Mouse (Mus musculus): ENCODE measurements around the gene Ap1g2. TPM values are rescaled to one million over a fixed set of nuclear protein-coding genes. Genes with fewer than 3 reads are reported as not detected.

Ap1g2 gene
- polyA plus RNA-seq, 1 experiment from 2014 or later, result 6.9 TPM

- peaks cover 44% of the 10 kb centered on the region for H3K4me1 ChIP-seq (ENCODE audit: control insufficient read depth, insufficient read depth, low read depth, low read length)
- peak overlapping the region; percentile 76 for H3K4me3 ChIP-seq (ENCODE audit: low read length)
- WGBS, result under 1% methylated on average over 66 of the region's 78 CpGs
Measured at GRCm38 (mm10) chr14:55114759-55115701, 8.6 kb upstream of the Ap1g2 start.

GRCm38 (mm10) chr14:55113975-55114645, 7.7 kb upstream of the Ap1g2 start:
- H3K9ac ChIP-seq (ENCODE audit: low read depth, low read length), result peak overlapping the region; percentile 90
- no peaks in the 10 kb centered on the region for H3K9me3 ChIP-seq (ENCODE audit: control insufficient read depth, low read length)
- peaks cover 6% of the 10 kb centered on the region; the same call in 1 of the 2 replicates for H3K36me3 ChIP-seq (ENCODE audit: control insufficient read depth, insufficient read depth, low read length)
- WGBS, result 7% methylated on average over 26 of the region's 26 CpGs
- peak overlapping the region; percentile 93 for H3K27ac ChIP-seq (ENCODE audit: low read depth, low read length)
- H3K4me3 ChIP-seq (ENCODE audit: low read length), result peak overlapping the region; percentile 76
- peaks cover 53% of the 10 kb centered on the region for H3K4me1 ChIP-seq (ENCODE audit: control insufficient read depth, insufficient read depth, low read depth, low read length)
- peak overlapping the region; percentile 77 for H3K4me2 ChIP-seq (ENCODE audit: low read length)
- H3K27me3 ChIP-seq (replicated peaks; ENCODE audit: control insufficient read depth, insufficient read depth, low read length), result no peaks in the 10 kb centered on the region
- no peak for ATAC-seq

More at GRCm38 (mm10) chr14:55114759-55115701, 8.6 kb upstream of the Ap1g2 start:
- Histone ChIP-seq H3K9me3 (ENCODE audit: control insufficient read depth, low read length) (no peaks in the 10 kb centered on the region), H3K9ac (ENCODE audit: low read depth, low read length) (peak overlapping the region; percentile 90), H3K36me3 (ENCODE audit: control insufficient read depth, insufficient read depth, low read length) (peaks cover 4% of the 10 kb centered on the region; the same call in 1 of the 2 replicates), H3K27me3 (replicated peaks; ENCODE audit: control insufficient read depth, insufficient read depth, low read length) (no peaks in the 10 kb centered on the region), H3K27ac (ENCODE audit: low read depth, low read length) (peak overlapping the region; percentile 93), H3K4me2 (ENCODE audit: low read length) (peak overlapping the region; percentile 77)
- ATAC-seq, result peak; percentile 31

GRCm38 (mm10) chr14:55113351-55113974, 7.1 kb upstream of the Ap1g2 start:
- Histone ChIP-seq H3K4me3 (ENCODE audit: low read length) (peak overlapping the region; percentile 76), H3K27ac (ENCODE audit: low read depth, low read length) (no peak overlapping the region), H3K9ac (ENCODE audit: low read depth, low read length) (peak overlapping the region; percentile 90), H3K4me2 (ENCODE audit: low read length) (peak overlapping the region; percentile 77), H3K4me1 (ENCODE audit: control insufficient read depth, insufficient read depth, low read depth, low read length) (peaks cover 59% of the 10 kb centered on the region), H3K9me3 (ENCODE audit: control insufficient read depth, low read length) (no peaks in the 10 kb centered on the region), H3K36me3 (ENCODE audit: control insufficient read depth, insufficient read depth, low read length) (peaks cover 6% of the 10 kb centered on the region; the same call in 1 of the 2 replicates), H3K27me3 (replicated peaks; ENCODE audit: control insufficient read depth, insufficient read depth, low read length) (no peaks in the 10 kb centered on the region)
- WGBS, result 69% methylated on average over 50 of the region's 51 CpGs
- no peak for ATAC-seq

GRCm38 (mm10) chr14:55111720-55112119, 5.3 kb upstream of the Ap1g2 start:
- peaks cover 6% of the 10 kb centered on the region; the same call in 1 of the 2 replicates for H3K36me3 ChIP-seq (ENCODE audit: control insufficient read depth, insufficient read depth, low read length)
- H3K4me3 ChIP-seq (ENCODE audit: low read length), result no peak overlapping the region
- no peak for ATAC-seq
- no peaks in the 10 kb centered on the region for H3K27me3 ChIP-seq (replicated peaks; ENCODE audit: control insufficient read depth, insufficient read depth, low read length)
- H3K9me3 ChIP-seq (ENCODE audit: control insufficient read depth, low read length), result no peaks in the 10 kb centered on the region
- H3K27ac ChIP-seq (ENCODE audit: low read depth, low read length), result no peak overlapping the region
- no peak overlapping the region for H3K9ac ChIP-seq (ENCODE audit: low read depth, low read length)
- H3K4me2 ChIP-seq (ENCODE audit: low read length), result no peak overlapping the region; the same call in 1 of the 2 replicates
- 65% methylated on average over 2 of the region's 2 CpGs for WGBS
- peaks cover 57% of the 10 kb centered on the region for H3K4me1 ChIP-seq (ENCODE audit: control insufficient read depth, insufficient read depth, low read depth, low read length)

GRCm38 (mm10) chr14:55110076-55110475, 3.7 kb upstream of the Ap1g2 start:
- H3K4me1 ChIP-seq (ENCODE audit: control insufficient read depth, insufficient read depth, low read depth, low read length), result peaks cover 68% of the 10 kb centered on the region
- WGBS, result 38% methylated on average over 9 of the region's 9 CpGs
- H3K36me3 ChIP-seq (ENCODE audit: control insufficient read depth, insufficient read depth, low read length), result peaks cover 6% of the 10 kb centered on the region; the same call in 1 of the 2 replicates
- no peak for ATAC-seq
- no peaks in the 10 kb centered on the region for H3K27me3 ChIP-seq (replicated peaks; ENCODE audit: control insufficient read depth, insufficient read depth, low read length)
- peak overlapping the region; percentile 11 for H3K9ac ChIP-seq (ENCODE audit: low read depth, low read length)
- no peak overlapping the region; the same call in 1 of the 2 replicates for H3K27ac ChIP-seq (ENCODE audit: low read depth, low read length)
- H3K4me2 ChIP-seq (ENCODE audit: low read length), result no peak overlapping the region; the same call in 1 of the 2 replicates
- no peak overlapping the region for H3K4me3 ChIP-seq (ENCODE audit: low read length)
- H3K9me3 ChIP-seq (ENCODE audit: control insufficient read depth, low read length), result no peaks in the 10 kb centered on the region

GRCm38 (mm10) chr14:55109048-55109873, 2.9 kb upstream of the Ap1g2 start:
- H3K4me3 ChIP-seq (ENCODE audit: low read length), result no peak overlapping the region
- no peak for ATAC-seq
- WGBS, result 10% methylated on average over 21 of the region's 21 CpGs
- H3K27ac ChIP-seq (ENCODE audit: low read depth, low read length), result peak overlapping the region; percentile 78
- H3K9me3 ChIP-seq (ENCODE audit: control insufficient read depth, low read length), result no peaks in the 10 kb centered on the region
- H3K4me2 ChIP-seq (ENCODE audit: low read length), result peak overlapping the region; percentile 39; the same call in 1 of the 2 replicates
- H3K4me1 ChIP-seq (ENCODE audit: control insufficient read depth, insufficient read depth, low read depth, low read length), result peaks cover 69% of the 10 kb centered on the region
- no peaks in the 10 kb centered on the region for H3K27me3 ChIP-seq (replicated peaks; ENCODE audit: control insufficient read depth, insufficient read depth, low read length)
- H3K9ac ChIP-seq (ENCODE audit: low read depth, low read length), result peak overlapping the region; percentile 52; the same call in 1 of the 2 replicates
- peaks cover 6% of the 10 kb centered on the region; the same call in 1 of the 2 replicates for H3K36me3 ChIP-seq (ENCODE audit: control insufficient read depth, insufficient read depth, low read length)

- Histone ChIP-seq H3K36me3 (ENCODE audit: control insufficient read depth, insufficient read depth, low read length) (peaks cover 4% of the 10 kb centered on the region; the same call in 1 of the 2 replicates), H3K9me3 (ENCODE audit: control insufficient read depth, low read length) (no peaks in the 10 kb centered on the region), H3K4me2 (ENCODE audit: low read length) (peak overlapping the region; percentile 39), H3K27me3 (replicated peaks; ENCODE audit: control insufficient read depth, insufficient read depth, low read length) (no peaks in the 10 kb centered on the region), H3K4me1 (ENCODE audit: control insufficient read depth, insufficient read depth, low read depth, low read length) (peaks cover 60% of the 10 kb centered on the region), H3K4me3 (ENCODE audit: low read length) (no peak overlapping the region), H3K9ac (ENCODE audit: low read depth, low read length) (peak overlapping the region; percentile 44), H3K27ac (ENCODE audit: low read depth, low read length) (peak overlapping the region; percentile 78)
- ATAC-seq, result peak; percentile 81
- WGBS, result 26% methylated on average over 9 of the region's 9 CpGs
Measured at GRCm38 (mm10) chr14:55108202-55108870, 1.9 kb upstream of the Ap1g2 start.

- no peak overlapping the region for H3K4me2 ChIP-seq (ENCODE audit: low read length)
- H3K4me3 ChIP-seq (ENCODE audit: low read length), result no peak overlapping the region
- H3K4me1 ChIP-seq (ENCODE audit: control insufficient read depth, insufficient read depth, low read depth, low read length), result peaks cover 50% of the 10 kb centered on the region
- ATAC-seq, result no peak
- H3K27ac ChIP-seq (ENCODE audit: low read depth, low read length), result no peak overlapping the region
- H3K36me3 ChIP-seq (ENCODE audit: control insufficient read depth, insufficient read depth, low read length), result 0 out of 2 replicates have a peak, but pooled peaks cover 2% of the 10 kb centered on the region
- no peak overlapping the region for H3K9ac ChIP-seq (ENCODE audit: low read depth, low read length)
- 67% methylated on average over 8 of the region's 8 CpGs for WGBS
- no peaks in the 10 kb centered on the region for H3K27me3 ChIP-seq (replicated peaks; ENCODE audit: control insufficient read depth, insufficient read depth, low read length)
- H3K9me3 ChIP-seq (ENCODE audit: control insufficient read depth, low read length), result no peaks in the 10 kb centered on the region
Measured at GRCm38 (mm10) chr14:55106990-55107389, 597 bp upstream of the Ap1g2 start.

All from hindbrain, embryonic 16.5 days (tissue).